8 mouse cellular contexts compared by ENCODE assay signal in the genomic region with DNA sequence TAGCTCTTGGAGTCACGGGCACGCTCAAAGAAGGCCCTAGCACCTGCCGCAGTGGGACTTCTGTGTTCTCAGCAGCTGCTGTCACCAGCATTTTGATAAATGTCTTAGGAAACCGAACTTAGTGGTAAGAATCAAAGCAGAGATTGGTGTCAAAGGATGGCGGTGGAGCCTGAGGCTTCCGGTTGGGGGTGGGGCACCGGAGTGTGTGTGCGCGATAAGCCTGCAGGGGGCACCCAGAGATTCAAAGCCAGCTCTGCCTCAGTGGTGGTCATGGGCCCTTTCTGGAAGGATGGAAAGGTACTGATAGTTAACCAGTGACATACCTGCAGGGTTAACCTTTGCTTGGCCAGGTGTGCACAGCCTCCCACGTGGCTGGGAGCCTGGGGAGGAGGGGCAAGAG. TPM values are rescaled to one million over a fixed set of nuclear protein-coding genes. Genes with fewer than 3 reads are reported as not detected.
A peak's percentile ranks its signal among the peaks of the same experiment; 100 is the strongest.
DNase-seq lines count a peak whose midpoint lies in the region; ATAC-seq and TF ChIP-seq lines count a peak whose summit lies in the region.

No protein-coding gene starts in this region.

- DNase-seq in adrenal gland, postnatal 25 days, result peak; percentile 46
- DNase-seq in adrenal gland, adult 8-10 months, result no peak
- peak; percentile 82 for DNase-seq in CD4-positive helper T cell, adult 2 months (ENCODE audit: low read depth, low spot score)
- DNase-seq in embryo, embryonic 9.5 days (ENCODE audit: extremely low spot score), result peak; percentile 48
- DNase-seq in induced T-regulatory cell, adult 2 months (ENCODE audit: low read depth), result peak; percentile 68
- DNase-seq in lung, postnatal 0 days (ENCODE audit: low spot score), result peak; percentile 30
- DNase-seq in right cerebral cortex, adult 18-20 months, result no peak

- no peak overlapping the region for H3K4me2 ChIP-seq in lung, postnatal 0 days (replicated peaks; ENCODE audit: low read depth, low read length)
- 0 out of 2 replicates have a peak overlapping the region, but pooled peaks have one; percentile 7 for H3K4me2 ChIP-seq in stomach, embryonic 14.5 days (replicated peaks; ENCODE audit: low read depth, low read length)

- no peak overlapping the region for H3K4me3 ChIP-seq in lung, postnatal 0 days (ENCODE audit: low read depth, low read length)
- H3K4me3 ChIP-seq in stomach, embryonic 14.5 days (ENCODE audit: low read depth, low read length), result no peak overlapping the region

- TF ChIP-seq EP300 in lung, postnatal 0 days (IDR thresholded peaks at IDR 0.05), result no peak

- H3K27me3 ChIP-seq in lung, postnatal 0 days (replicated peaks; ENCODE audit: insufficient read depth, low read length), result no peaks in the 10 kb centered on the region
- no peaks in the 10 kb centered on the region for H3K27me3 ChIP-seq in stomach, embryonic 14.5 days (ENCODE audit: control insufficient read depth, insufficient read depth, low read length)

- peak; percentile 62 for ATAC-seq in lung, postnatal 0 days
- peak; percentile 10; the same call in 1 of the 2 replicates for ATAC-seq in stomach, embryonic 14.5 days (ENCODE audit: insufficient number of reproducible peaks, insufficient read depth, low FRiP score, low read depth)

- 14% methylated on average over 10 of the region's 10 CpGs for WGBS in lung, postnatal 0 days
- 13% methylated on average over 10 of the region's 10 CpGs for WGBS in stomach, embryonic 14.5 days

- no peaks in the 10 kb centered on the region for H3K36me3 ChIP-seq in lung, postnatal 0 days (ENCODE audit: insufficient read depth, low read length)
- H3K36me3 ChIP-seq in stomach, embryonic 14.5 days (ENCODE audit: control insufficient read depth, insufficient read depth, low read length), result peaks cover 2% of the 10 kb centered on the region

- no peaks in the 10 kb centered on the region for H3K4me1 ChIP-seq in lung, postnatal 0 days (ENCODE audit: insufficient read depth, low read depth, low read length)
- H3K4me1 ChIP-seq in stomach, embryonic 14.5 days (ENCODE audit: control insufficient read depth, insufficient read depth, low read length), result peaks cover 5% of the 10 kb centered on the region; the same call in 1 of the 2 replicates

- no peak overlapping the region for H3K9ac ChIP-seq in lung, postnatal 0 days (replicated peaks; ENCODE audit: low read depth)
- H3K9ac ChIP-seq in stomach, embryonic 14.5 days (replicated peaks; ENCODE audit: low read depth, low read length), result no peak overlapping the region

- H3K27ac ChIP-seq in lung, postnatal 0 days (ENCODE audit: low read length), result no peak overlapping the region
- H3K27ac ChIP-seq in stomach, embryonic 14.5 days (ENCODE audit: low read length), result no peak overlapping the region

- H3K9me3 ChIP-seq in lung, postnatal 0 days (ENCODE audit: low read length), result no peaks in the 10 kb centered on the region
- H3K9me3 ChIP-seq in stomach, embryonic 14.5 days (ENCODE audit: control insufficient read depth, low read depth, low read length), result no peaks in the 10 kb centered on the region

- peak; percentile 61 for TF ChIP-seq CTCF in lung, postnatal 0 days (IDR thresholded peaks at IDR 0.05)

RNA-seq across cellular contexts. Expression of a gene that starts 21.0 kb away (rescaled TPM):
- total RNA-seq in adrenal gland, postnatal 25 days (2021), result 0.67 and 1.3 TPM in 2 replicates
- 1 to 10 TPM in 1 of 4 experiments, under 1 TPM in 1, not detected in 2; 0.96 to 4.0 TPM for total RNA-seq in adrenal gland, adult 8-10 months (2022)
- 0.84 and 1.1 TPM in 2 replicates for polyA plus RNA-seq in lung, postnatal 0 days (2015; fragmentation: Nextera tagmentation; extraction: Ambion mirVana)
- 0.39 and 1.8 TPM in 2 replicates for polyA plus RNA-seq in stomach, embryonic 14.5 days (2014; fragmentation: Nextera tagmentation; extraction: Ambion mirVana)

RNA-seq across cellular contexts. Expression of a gene that starts 27.0 kb away (rescaled TPM):
- 9.8 and 12.1 TPM in 2 replicates for total RNA-seq in adrenal gland, postnatal 25 days (2021)
- total RNA-seq in adrenal gland, adult 8-10 months (2022), result 10 to 100 TPM; 11.8 to 73.3 (median 21.2) TPM
- polyA plus RNA-seq in lung, postnatal 0 days (2015; fragmentation: Nextera tagmentation; extraction: Ambion mirVana), result 0.10 TPM in 1 of 2 replicates, not detected in the other
- 0.12 TPM in 1 of 2 replicates, not detected in the other for polyA plus RNA-seq in stomach, embryonic 14.5 days (2014; fragmentation: Nextera tagmentation; extraction: Ambion mirVana)

Comparison
In these comparisons a context has a peak if more than half of its experiments do, and no peak if none do; other contexts are left out.
1. DNase-seq: peak in adrenal gland, postnatal 25 days (single experiment), CD4-positive helper T cell, adult 2 months (single experiment), embryo, embryonic 9.5 days (single experiment), induced T-regulatory cell, adult 2 months (single experiment) and lung, postnatal 0 days (single experiment); none in adrenal gland, adult 8-10 months (single experiment) and right cerebral cortex, adult 18-20 months (single experiment).